Comparison of ENCODE assay signal across 8 mouse cellular contexts in genomic region chr8:120569939-120570715, GRCm38 (mm10). TPM values are rescaled to one million over a fixed set of nuclear protein-coding genes. Genes with fewer than 3 reads are reported as not detected.
DNase-seq lines count a peak whose midpoint lies in the region; ATAC-seq and TF ChIP-seq lines count a peak whose summit lies in the region.

No protein-coding gene starts in this region.

- no peaks in the 10 kb centered on the region for H3K79me2 ChIP-seq in liver, adult 2 months (ENCODE audit: control insufficient read depth, insufficient read depth, low read length)

- DNase-seq in thymus, adult 2 months: peak; percentile 79
- no peak for DNase-seq in thymus, adult 18-20 months
- peak; percentile 80 for DNase-seq in cerebellum, adult 8-10 months
- peak; percentile 71 to 76 for DNase-seq in frontal cortex, postnatal 25 days (ENCODE audit: low spot score in 2 of 2)
- peak; percentile 76 for DNase-seq in induced T-regulatory cell, adult 2 months (ENCODE audit: low read depth)
- DNase-seq in liver, adult 2 months (ENCODE audit: extremely low read depth, low read depth, low spot score): no peak
- DNase-seq in thymus, postnatal 0 days (ENCODE audit: low spot score): peak; percentile 67

- no peaks in the 10 kb centered on the region for H3K9me3 ChIP-seq in neural tube, embryonic 14.5 days (ENCODE audit: control insufficient read depth, low read length)

- peak; percentile 94 for TF ChIP-seq CTCF in thymus, adult 2 months (IDR thresholded peaks at IDR 0.05; ENCODE audit: borderline replicate concordance, control insufficient read depth, extremely low read depth, insufficient read depth, low read length, poor library complexity)
- peak; percentile 96 for TF ChIP-seq CTCF in liver, adult 2 months (IDR thresholded peaks at IDR 0.05; ENCODE audit: low read depth, low read length)

- no peak overlapping the region for H3K27ac ChIP-seq in thymus, adult 2 months (ENCODE audit: control insufficient read depth, insufficient read depth, low read length)
- no peak overlapping the region for H3K27ac ChIP-seq in liver, adult 2 months (replicated peaks; ENCODE audit: insufficient read depth, low read depth, low read length)
- H3K27ac ChIP-seq in neural tube, embryonic 14.5 days (ENCODE audit: low read depth, low read length): 0 out of 2 replicates have a peak overlapping the region, but pooled peaks have one; percentile 10

- TF ChIP-seq POLR2A in thymus, adult 2 months (IDR thresholded peaks at IDR 0.05; ENCODE audit: control insufficient read depth, extremely low read depth, insufficient read depth, low read length, poor library complexity): no peak
- TF ChIP-seq POLR2A in liver, adult 2 months (IDR thresholded peaks at IDR 0.05; ENCODE audit: extremely low read depth, insufficient read depth, low read length): no peak

- no peak overlapping the region for H3K4me2 ChIP-seq in neural tube, embryonic 14.5 days (ENCODE audit: low read depth, low read length)

- WGBS in thymus, adult 2 months: 76% methylated on average over 13 of the region's 13 CpGs
- 64% methylated on average over 13 of the region's 13 CpGs for WGBS in liver, adult 2 months
- WGBS in neural tube, embryonic 14.5 days: 59% methylated on average over 13 of the region's 13 CpGs

- H3K36me3 ChIP-seq in thymus, adult 2 months (ENCODE audit: control insufficient read depth, insufficient read depth, low read length): peaks cover 99% of the 10 kb centered on the region
- H3K36me3 ChIP-seq in liver, adult 2 months (ENCODE audit: control insufficient read depth, insufficient read depth, low read length): peaks cover 38% of the 10 kb centered on the region
- H3K36me3 ChIP-seq in neural tube, embryonic 14.5 days (ENCODE audit: control insufficient read depth, insufficient read depth, low read length): peaks cover 60% of the 10 kb centered on the region

- ATAC-seq in neural tube, embryonic 14.5 days (ENCODE audit: low read depth): peak; percentile 5; the same call in 1 of the 2 replicates

- H3K27me3 ChIP-seq in thymus, adult 2 months (ENCODE audit: control insufficient read depth, insufficient read depth, low read length): no peaks in the 10 kb centered on the region
- H3K27me3 ChIP-seq in liver, adult 2 months (ENCODE audit: control insufficient read depth, insufficient read depth, low read length): no peaks in the 10 kb centered on the region
- no peaks in the 10 kb centered on the region for H3K27me3 ChIP-seq in neural tube, embryonic 14.5 days (ENCODE audit: control insufficient read depth, insufficient read depth, low read length)

- no peak overlapping the region for H3K9ac ChIP-seq in liver, adult 2 months (ENCODE audit: low read depth, low read length)
- H3K9ac ChIP-seq in neural tube, embryonic 14.5 days (replicated peaks; ENCODE audit: low read depth, low read length): no peak overlapping the region

- peaks cover 6% of the 10 kb centered on the region for H3K4me1 ChIP-seq in thymus, adult 2 months (replicated peaks; ENCODE audit: control insufficient read depth, insufficient read depth, low read length)
- H3K4me1 ChIP-seq in liver, adult 2 months (ENCODE audit: control insufficient read depth, insufficient read depth, low read length): no peaks in the 10 kb centered on the region
- H3K4me1 ChIP-seq in neural tube, embryonic 14.5 days (ENCODE audit: control insufficient read depth, insufficient read depth, low read length): peaks cover 14% of the 10 kb centered on the region

- no peak overlapping the region for H3K4me3 ChIP-seq in thymus, adult 2 months (ENCODE audit: control insufficient read depth, insufficient read depth, low read length)
- no peak overlapping the region for H3K4me3 ChIP-seq in liver, adult 2 months (ENCODE audit: insufficient read depth, low read depth, low read length)
- no peak overlapping the region for H3K4me3 ChIP-seq in neural tube, embryonic 14.5 days (ENCODE audit: low read depth, low read length)

RNA-seq across cellular contexts. Expression of gene Gins2, which starts 19.0 kb away (rescaled TPM):
- polyA plus RNA-seq in thymus, adult 2 months (2012; rRNA removed): 48.3 and 69.1 TPM in 2 replicates
- 0.37 and 2.3 TPM in 2 replicates for total RNA-seq in liver, adult 2 months (2014; rRNA removed)
- 1.9 TPM in 2 replicates for polyA plus RNA-seq in liver, adult 2 months (2012; rRNA removed)
- 10.5 and 13.1 TPM in 2 replicates for polyA plus RNA-seq in neural tube, embryonic 14.5 days (2014; fragmentation: Nextera tagmentation; extraction: Ambion mirVana)
- polyA plus RNA-seq in thymus, postnatal 0 days (2015; fragmentation: Nextera tagmentation; extraction: Ambion mirVana): 60.0 and 77.9 TPM in 2 replicates

Comparison
In these comparisons a context has a peak if more than half of its experiments do, and no peak if none do; other contexts are left out.
1. DNase-seq: peak in thymus, adult 2 months (single experiment), cerebellum, adult 8-10 months (single experiment), frontal cortex, postnatal 25 days (2 of 2), induced T-regulatory cell, adult 2 months (single experiment) and thymus, postnatal 0 days (single experiment); none in thymus, adult 18-20 months (0 of 2) and liver, adult 2 months (single experiment).